Mouse (Mus musculus): ENCODE results near the gene Bnipl.

The Bnipl gene

GRCm38 (mm10) chr3:95210585-95210984, 40.4 kb downstream of the Bnipl start:
- peak; percentile 59 for DNase-seq

GRCm38 (mm10) chr3:95208286-95208685, 42.7 kb downstream of the Bnipl start:
- DNase-seq = no peak

- DNase-seq = no peak
These were observed 47.1 kb downstream of the Bnipl start for GRCm38 (mm10) chr3:95203880-95204279.

- DNase-seq = no peak
These were observed 50.4 kb downstream of the Bnipl start for GRCm38 (mm10) chr3:95200562-95200961.

GRCm38 (mm10) chr3:95200132-95200531, 50.9 kb downstream of the Bnipl start:
- DNase-seq = no peak

- no peak for DNase-seq
These were observed 51.9 kb downstream of the Bnipl start for GRCm38 (mm10) chr3:95199101-95199500.

GRCm38 (mm10) chr3:95195772-95196171, 55.2 kb downstream of the Bnipl start:
- DNase-seq = no peak

- DNase-seq = no peak
These were observed 56.3 kb downstream of the Bnipl start for GRCm38 (mm10) chr3:95194721-95195135.
